Mouse (Mus musculus) gastrocnemius, adult 2 months (tissue): ENCODE measurements at regions not wholly inside any gene's neighbourhood (a gene's known extent, or its start where the extent isn't known, plus 50 kb on each side); places are given as distances from the start of the nearest gene placed in this dataset.

ENCODE experiments used
- DNase-seq: peaks from one replicate; pipeline ENCODE4 v3.0.0; 2022
- H3K27ac ChIP-seq: fragments of 200-600 bp; 2 replicates; pipeline ENCODE4 v1.8.1; 2022; ENCODE audit warnings: mild to moderate bottlenecking
- H3K4me3 ChIP-seq: fragments of 200-600 bp; 2 replicates; pipeline ENCODE4 v1.8.1; 2022; ENCODE audit warnings: mild to moderate bottlenecking, moderate library complexity
- CTCF ChIP-seq: fragments of 200-600 bp; IDR thresholded peaks from 2 replicates; pipeline ENCODE4 v1.8.1; 2022; ENCODE audit warnings: antibody characterized with exemption, mild to moderate bottlenecking, moderate library complexity
- intact Hi-C: fragments of 180-260 bp; cut with DNase I; formaldehyde crosslinking; loops from one replicate; pipeline ENCODE4 v1.15.1; 2025

DNA sequence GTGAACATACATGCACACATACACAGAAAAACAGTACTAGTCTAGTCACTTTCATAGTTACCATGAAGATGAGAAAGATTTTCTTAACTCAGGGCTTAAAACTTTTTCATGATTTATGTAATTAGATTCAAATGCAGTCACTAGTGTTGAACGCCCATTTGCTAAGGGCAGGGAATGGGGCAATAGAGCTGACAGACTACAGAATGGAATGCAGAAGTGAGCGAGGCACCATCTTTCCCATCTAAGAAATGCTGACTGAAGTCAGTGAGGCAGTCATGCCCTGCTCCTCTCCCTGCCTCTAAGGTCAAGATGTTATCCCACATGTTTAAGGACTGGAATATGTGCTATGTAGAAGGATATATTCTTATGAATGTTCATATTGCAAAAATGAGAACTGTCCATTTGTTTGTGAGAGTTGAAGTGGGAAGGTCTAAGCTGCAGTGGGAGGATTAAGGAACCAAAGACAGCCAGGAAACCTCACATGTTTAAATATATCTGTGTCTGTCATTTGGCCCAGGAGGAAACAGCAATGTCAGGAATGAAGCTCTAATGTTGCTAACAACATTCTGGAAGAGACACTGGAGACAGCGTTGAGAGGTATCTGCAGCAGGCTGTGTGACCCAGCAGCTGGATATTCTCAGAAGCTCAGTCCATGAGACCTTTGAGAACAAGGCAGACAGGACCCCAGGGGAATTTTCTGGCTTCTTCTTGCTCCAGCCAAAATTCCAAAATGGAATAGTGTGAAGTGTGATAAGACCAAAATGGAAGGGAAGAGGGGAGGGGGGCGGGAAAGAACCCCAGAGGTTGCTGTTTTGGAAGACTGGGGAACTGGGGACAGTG, 68.7 kb upstream of the Ralgps2 start:
- TF ChIP-seq CTCF: no peak
- H3K27ac ChIP-seq: peak overlapping the region; percentile 16; the same call in 1 of the 2 replicates
- H3K4me3 ChIP-seq: no peak overlapping the region
- DNase-seq: no peak
- intact Hi-C loops: no loop called here

DNA sequence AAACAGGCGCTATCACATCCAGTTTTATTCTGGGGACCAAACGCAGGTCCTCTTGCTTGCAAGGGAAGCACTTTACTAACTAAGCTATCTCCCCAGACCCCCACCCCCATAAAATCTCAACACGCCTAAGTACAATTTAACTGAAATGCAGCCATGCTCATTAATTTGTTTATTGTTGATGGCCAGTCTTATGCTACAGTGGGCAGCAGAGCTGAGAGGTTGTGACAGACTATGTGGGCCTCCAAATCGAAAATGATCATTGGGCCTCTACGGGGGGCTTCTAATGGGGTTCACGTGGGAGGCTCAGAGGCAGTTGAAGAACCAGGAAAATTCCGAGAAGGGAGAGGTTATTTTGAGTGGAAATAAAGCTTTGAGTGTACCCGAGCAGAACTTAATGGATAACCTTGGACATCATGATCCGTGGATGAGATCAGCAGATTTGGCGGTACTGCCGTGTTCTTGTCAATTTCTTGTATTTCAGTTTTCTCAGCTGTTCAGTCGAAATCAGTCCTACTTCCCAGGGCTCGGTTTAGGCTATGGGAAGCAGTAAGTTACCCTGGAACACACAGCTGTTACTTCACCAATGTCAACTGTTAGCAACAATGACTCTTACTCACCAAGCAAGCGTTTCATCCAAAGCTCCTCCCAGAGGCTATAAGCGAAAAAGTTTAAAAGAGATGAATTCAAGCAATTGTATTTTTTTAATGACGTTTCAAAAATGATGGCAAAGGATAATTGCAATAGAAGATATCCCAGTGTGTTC, 65.1 kb upstream of the Ralgps2 start:
- intact Hi-C loops: no loop called here
- H3K4me3 ChIP-seq: no peak overlapping the region
- no peak for DNase-seq
- no peak overlapping the region for H3K27ac ChIP-seq
- no peak for TF ChIP-seq CTCF

DNA sequence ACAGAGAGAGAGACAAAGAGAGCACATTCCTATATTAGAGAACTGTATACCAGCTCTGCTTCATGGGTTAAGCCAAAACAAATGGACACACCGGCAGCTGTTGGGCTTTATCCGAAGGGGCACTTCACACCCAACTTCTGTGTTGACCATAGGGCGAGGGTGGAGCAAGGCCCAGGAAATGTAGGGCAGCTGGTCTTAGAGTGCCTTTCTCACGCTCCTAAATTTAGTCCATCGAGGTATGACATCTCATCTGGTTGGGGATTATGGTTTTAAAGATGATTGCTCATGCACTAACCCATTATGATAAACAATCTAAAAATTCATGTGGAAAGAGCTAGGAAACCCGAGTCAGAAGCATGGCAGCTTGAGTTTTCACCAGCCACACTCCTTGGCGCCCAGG, 63.6 kb upstream of the Ralgps2 start:
- intact Hi-C loops: no loop called here
- no peak for TF ChIP-seq CTCF
- H3K4me3 ChIP-seq: no peak overlapping the region
- no peak for DNase-seq
- no peak overlapping the region for H3K27ac ChIP-seq

DNA sequence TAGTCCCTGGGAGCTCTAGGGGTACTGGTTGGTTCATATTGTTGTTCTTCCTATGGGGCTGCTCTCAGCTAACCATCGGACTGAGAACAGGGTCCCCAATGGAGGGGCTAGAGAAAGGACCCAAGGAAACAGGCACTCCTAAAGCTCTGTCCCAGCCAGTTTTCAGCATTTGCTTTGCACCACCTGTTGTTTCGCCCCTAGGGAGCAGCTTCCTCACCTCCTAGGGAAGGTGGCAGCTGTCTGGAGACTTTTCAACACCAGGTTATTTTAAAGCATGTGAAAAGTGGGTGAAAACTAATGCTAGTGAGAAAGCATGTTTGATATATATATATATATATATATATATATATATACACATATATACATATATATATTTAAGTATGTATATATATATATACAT, 62.8 kb upstream of the Ralgps2 start:
- no peak for TF ChIP-seq CTCF
- no peak for DNase-seq
- no peak overlapping the region for H3K4me3 ChIP-seq
- intact Hi-C loops: no loop called here
- H3K27ac ChIP-seq: no peak overlapping the region

DNA sequence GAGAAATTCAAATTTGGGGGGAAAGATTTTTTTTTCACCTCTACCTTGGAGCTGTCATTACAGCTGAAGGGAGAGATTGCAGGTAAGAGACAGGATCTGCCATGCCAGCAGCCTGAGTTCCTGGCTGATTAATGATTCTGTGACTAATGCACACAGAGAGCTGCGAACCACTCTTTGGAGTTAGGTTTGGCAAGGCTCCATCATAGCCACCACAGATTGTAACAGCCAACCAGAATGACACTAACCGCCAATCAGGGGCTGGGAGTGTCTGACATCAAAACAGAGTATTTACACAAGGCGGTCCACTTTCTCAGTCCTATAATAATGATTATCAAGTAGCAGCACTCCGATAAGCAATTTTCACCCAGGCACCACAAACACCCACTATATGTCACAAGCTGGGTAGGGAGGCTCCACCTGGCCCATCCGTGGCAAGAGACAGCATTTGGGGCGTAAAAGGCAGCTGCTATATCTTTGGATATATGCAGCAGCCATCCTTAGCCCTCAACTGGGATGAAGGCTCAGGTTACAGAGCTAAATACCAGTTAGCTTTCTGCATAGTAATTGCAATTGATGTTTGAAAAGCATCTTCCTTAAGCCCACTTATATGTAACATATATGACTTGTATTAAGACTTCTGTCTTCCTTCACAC, 61.7 kb upstream of the Ralgps2 start:
- no peak for TF ChIP-seq CTCF
- H3K4me3 ChIP-seq: no peak overlapping the region
- no peak overlapping the region for H3K27ac ChIP-seq
- DNase-seq: no peak
- intact Hi-C loops: no loop called here

DNA sequence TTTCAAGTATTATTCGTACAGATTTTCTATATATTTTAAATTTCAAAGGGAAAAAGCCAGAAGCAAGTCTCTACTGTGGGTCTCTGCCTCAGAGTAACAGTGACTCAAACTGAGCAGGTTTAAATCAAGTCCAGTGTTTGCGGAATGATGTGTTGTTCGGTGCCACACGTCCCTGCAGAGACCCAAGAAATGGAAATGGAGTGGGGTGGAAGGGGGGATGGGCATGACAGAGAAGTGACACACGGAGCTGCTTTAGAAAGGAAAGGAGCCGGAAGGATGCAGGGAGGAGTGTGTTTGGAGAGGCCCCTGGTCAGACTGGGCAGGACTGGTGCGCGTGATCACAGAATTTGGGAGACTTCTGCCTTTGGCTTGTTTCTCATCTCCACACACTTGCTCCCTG, 60.5 kb upstream of the Ralgps2 start:
- H3K27ac ChIP-seq: no peak overlapping the region
- intact Hi-C loops: no loop called here
- TF ChIP-seq CTCF: no peak
- H3K4me3 ChIP-seq: no peak overlapping the region
- no peak for DNase-seq

DNA sequence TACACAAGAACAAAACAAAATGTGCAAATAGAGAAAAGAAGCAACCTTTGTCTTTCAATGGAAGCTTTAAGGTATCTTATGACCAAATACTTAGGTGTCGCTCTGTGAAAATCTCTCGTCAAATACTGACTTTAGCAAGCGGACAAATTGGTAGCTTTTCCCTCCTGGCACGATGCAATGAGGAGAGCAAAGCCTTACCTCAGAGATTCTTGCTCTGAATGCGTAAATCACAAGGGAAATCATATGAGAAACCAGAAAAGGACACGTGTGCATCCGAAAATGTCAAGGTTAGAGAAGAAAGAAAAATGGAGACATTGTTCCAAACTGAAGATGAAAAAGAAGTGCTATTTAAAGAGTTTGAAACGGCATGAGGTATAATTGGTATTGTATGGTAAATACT, 59.8 kb upstream of the Ralgps2 start:
- H3K27ac ChIP-seq: no peak overlapping the region
- DNase-seq: no peak
- intact Hi-C loops: no loop called here
- no peak for TF ChIP-seq CTCF
- no peak overlapping the region for H3K4me3 ChIP-seq

DNA sequence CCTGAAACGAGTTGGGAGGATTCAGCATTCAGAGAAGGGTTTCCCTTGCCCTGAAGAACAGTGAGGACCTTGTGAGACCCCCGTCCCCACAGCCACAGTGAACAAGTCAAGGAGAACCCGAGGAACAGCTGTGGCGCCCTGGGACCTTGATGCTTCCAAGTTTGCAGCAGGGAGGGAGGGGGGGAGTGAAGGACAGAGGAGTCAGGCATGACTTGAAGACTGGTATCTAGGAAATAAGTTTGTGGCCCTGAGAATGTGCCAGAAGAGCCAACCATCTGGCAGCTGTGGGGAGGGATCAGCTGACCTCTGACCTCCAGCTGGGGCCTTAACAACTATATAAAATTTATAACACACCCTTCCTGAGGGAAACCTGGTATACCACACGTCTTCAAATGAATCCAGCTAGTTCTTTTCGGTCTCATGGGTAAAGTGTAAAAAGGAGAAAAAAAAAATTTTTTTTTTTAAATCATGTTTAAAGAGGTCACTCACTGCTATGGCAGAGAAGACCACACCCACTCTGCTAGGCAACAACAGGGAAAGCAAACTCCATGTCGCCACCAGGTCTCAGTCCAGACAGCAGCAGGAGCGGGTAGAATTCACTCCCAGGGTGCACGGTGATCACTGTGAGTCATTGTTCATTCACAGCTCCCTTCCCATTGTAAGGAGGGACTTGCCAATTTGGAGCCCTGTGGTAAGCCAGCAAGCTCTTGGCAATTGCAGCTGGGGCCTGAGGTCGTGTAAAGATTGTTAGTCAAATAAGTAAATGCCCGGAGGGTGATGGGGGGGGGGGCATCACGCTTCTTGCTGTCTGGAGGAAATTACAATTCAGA, 58.3 kb upstream of the Ralgps2 start:
- DNase-seq: no peak
- H3K27ac ChIP-seq: no peak overlapping the region
- H3K4me3 ChIP-seq: no peak overlapping the region
- TF ChIP-seq CTCF: no peak
- intact Hi-C loops: no loop called here

DNA sequence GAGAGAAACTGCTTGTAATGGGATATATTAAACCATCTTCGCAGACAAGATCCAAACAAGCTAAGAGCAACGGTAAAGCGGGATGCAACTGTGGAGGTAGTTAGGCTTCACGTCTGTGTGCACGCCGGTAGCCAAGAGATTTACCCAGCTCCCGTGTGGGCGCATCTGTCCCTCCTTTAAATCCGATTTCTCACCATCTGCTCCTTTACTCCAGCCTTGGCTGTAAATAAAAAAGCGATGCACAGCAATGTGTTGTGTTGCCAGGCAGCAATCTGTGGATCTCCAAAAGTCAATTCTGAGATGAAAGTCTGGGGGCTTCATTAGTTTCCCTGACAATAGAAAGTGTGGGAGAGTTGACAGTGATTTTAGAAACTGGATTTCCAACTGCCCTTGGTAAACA, 57.6 kb upstream of the Ralgps2 start:
- intact Hi-C loops: no loop called here
- DNase-seq: no peak
- no peak for TF ChIP-seq CTCF
- H3K27ac ChIP-seq: no peak overlapping the region
- H3K4me3 ChIP-seq: no peak overlapping the region

DNA sequence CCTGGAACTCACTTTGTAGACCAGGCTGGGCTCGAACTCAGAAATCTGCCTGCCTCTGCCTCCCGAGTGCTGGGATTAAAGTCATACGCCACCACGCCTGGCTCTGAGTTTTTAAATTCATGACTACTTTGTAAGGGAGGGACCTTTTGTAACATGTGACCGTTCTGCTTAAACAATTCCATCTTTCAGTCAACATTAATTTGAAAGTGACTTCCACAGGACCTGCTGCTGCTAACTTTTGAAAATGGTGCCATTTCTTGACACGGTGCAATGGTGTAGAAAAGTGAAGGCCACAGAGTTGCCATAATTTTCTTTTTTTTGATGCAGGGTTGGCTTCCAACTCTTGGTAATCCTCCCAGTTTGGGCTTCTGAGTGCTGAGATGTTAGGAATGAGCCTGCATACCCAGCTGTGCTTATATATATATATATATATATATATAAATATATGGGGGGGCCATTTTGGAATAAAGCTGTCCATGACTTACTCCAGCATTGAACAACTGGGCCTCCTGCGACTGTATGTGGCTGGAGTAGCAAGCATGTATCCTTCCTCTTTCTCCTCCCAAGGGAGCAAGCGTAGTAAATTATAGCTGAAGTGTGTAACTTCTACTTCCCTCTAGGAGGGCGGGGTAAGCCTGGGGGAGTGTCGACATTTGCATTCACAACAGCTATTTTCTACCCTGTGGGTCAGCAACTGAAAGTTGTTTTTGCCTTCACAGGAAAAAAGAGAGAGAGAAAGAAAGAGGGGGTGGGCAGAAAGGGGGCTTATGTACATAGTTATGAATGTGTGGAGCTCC, 56.9 kb upstream of the Ralgps2 start:
- H3K4me3 ChIP-seq: no peak overlapping the region
- no peak for DNase-seq
- no peak for TF ChIP-seq CTCF
- intact Hi-C loops: no loop called here
- H3K27ac ChIP-seq: no peak overlapping the region

DNA sequence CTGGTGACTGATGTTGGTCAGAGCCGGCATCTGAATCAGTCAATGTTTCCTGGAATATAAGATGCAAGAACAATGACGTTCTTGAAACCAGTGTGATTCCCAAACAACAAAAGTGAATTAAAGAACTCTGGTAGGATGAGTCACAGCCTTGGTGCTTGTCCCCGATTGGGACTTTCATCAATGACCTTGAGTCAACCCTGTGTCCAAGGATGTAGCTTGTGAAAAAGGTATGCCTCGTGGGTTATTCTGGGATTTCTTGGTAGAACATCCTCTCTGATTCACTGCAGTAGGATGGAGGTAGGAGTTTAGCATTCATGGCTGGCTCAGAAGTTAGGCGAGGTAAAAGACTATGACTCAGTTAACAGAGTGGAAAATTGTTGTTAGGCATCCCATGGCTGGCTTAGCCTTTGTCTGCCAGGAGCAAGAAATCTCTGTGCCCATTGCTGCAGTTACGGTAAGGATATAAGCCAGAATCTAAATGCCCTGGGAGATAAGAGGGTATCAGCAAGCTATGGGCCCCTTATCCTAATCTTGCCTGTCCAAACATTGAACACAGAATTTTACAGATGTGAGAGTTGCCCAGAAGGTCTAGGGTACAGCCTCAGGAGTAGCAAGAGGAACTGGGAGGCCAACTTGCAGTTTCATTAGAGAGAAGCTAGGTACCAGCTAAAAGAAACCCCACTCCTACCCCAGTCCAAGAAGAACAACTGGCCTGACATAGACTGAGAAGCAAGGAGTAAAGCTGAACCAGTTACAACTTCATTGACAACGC, 55.9 kb upstream of the Ralgps2 start:
- no peak for DNase-seq
- H3K4me3 ChIP-seq: no peak overlapping the region
- no peak for TF ChIP-seq CTCF
- intact Hi-C loops: no loop called here
- H3K27ac ChIP-seq: no peak overlapping the region
